Mouse (Mus musculus): ENCODE data around the gene Kcna3.

Kcna3 gene

DNA sequence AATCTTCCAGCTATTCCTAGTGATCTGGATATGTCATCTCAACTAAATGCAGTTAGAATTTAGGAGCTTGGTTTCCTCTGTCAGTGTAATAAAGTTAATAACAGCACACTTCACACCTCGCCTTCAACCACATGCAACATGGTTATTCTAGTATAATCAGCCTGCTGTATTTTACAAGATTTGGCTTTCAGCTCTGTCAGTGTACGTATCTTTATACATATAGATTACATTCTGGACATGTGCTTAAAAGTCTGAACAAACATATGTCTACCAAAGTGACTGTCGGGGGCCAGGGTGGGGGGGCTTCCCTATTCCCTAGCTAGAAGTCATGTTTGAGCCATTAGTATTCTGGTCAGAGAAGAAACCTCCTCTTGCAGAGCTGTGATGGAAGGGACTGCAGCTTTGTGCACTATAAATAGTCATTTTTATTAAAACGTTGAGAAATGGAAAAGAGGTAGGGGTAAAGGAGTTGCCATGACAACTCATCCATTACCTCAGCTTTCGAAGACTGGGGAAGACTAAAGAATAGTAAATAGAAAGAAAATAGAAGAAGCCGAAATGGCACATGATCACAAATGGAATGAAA is 29.6 kb downstream of the Kcna3 start:
- in situ Hi-C loops (cut with MboI), result no loop called here

GRCm38 (mm10) chr3:107066165-107066850 is 30.3 kb downstream of the Kcna3 start:
- in situ Hi-C loops (cut with MboI), result no loop called here

GRCm38 (mm10) chr3:107067245-107067644 is 31.3 kb downstream of the Kcna3 start:
- in situ Hi-C loops (cut with MboI), result no loop called here

DNA sequence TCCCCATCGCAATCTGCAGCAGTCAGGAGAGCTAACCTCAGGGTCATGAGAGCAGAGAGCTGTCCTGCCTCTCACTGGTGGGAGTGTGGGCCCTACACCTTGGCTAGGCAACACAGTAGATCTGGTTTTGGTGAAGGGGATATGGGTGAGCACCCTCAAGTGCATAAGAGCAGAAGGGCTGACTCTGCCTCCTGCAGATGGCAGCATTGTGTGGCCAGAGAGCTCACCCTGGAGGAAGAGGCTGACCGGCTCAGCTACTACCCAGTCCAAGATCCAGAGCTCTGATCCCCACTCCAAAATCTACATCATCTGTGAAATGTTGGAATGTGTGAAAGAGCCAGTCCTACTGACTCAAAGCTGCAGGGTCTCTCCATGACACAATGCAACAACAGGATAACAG is 37.9 kb downstream of the Kcna3 start:
- in situ Hi-C loops (cut with MboI), result no loop called here

GRCm38 (mm10) chr3:107075705-107076104 is 39.7 kb downstream of the Kcna3 start:
- in situ Hi-C loops (cut with MboI), result loop anchor here (5.0 kb wide), 1 partner anchor 138 kb away; no protein-coding TSS in a partner anchor

- in situ Hi-C loops (cut with MboI), result loop anchor here (5.0 kb wide), 1 partner anchor 139 kb away; no protein-coding TSS in a partner anchor
These were observed 40.7 kb downstream of the Kcna3 start for GRCm38 (mm10) chr3:107076658-107077057.

GRCm38 (mm10) chr3:107077101-107077500 is 41.1 kb downstream of the Kcna3 start:
- in situ Hi-C loops (cut with MboI), result loop anchor here (5.0 kb wide), 1 partner anchor 140 kb away; no protein-coding TSS in a partner anchor

- in situ Hi-C loops (cut with MboI), result no loop called here
These were observed 44.8 kb downstream of the Kcna3 start for GRCm38 (mm10) chr3:107080803-107081202.

DNA sequence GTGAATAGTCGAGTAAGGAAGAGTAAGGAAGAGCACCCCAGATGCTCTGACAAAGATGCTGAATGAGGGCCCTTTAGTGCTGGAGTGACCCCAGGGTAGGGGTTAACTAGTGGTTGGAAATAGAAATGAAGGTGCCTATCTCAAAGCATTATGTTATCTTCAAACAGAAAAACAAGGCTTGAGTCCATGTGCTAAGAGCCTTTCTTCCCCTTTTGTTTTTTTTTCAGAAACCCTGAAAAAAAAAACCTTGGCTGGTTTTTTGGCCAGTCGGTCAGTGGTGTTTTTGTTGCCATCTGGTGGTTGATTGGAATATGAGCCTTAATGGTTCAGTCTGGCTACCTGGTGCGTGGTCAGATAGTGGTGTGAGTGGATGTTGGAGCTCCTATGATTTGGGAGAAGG is 45.3 kb downstream of the Kcna3 start:
- in situ Hi-C loops (cut with MboI), result no loop called here

DNA sequence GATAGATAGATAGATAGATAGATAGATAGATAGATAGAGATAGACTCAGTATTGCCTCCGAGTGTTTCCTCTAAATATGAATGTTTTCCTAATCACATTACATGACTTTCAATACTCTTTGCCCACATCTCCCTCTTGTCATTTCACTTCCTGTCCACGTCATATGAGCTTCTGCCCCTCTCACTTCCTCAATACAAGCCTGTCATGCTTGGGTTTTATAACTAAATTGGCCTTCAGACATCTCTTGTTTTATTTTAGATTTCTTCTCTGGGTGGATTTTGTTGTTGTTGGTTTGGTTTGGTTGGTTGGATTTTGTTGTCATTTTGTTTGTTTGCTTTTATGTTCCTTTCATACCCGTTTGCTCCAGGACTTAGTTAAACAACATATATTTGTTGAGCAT is 48.6 kb downstream of the Kcna3 start:
- in situ Hi-C loops (cut with MboI), result no loop called here

GRCm38 (mm10) chr3:107087410-107087809 is 51.4 kb downstream of the Kcna3 start:
- in situ Hi-C loops (cut with MboI), result no loop called here
